Mouse (Mus musculus): ENCODE measurements around the gene Sarnp. TPM values are rescaled to one million over a fixed set of nuclear protein-coding genes. Genes with fewer than 3 reads are reported as not detected.

The Sarnp gene
- polyA plus RNA-seq, 1 experiment = 62.2 TPM

DNA sequence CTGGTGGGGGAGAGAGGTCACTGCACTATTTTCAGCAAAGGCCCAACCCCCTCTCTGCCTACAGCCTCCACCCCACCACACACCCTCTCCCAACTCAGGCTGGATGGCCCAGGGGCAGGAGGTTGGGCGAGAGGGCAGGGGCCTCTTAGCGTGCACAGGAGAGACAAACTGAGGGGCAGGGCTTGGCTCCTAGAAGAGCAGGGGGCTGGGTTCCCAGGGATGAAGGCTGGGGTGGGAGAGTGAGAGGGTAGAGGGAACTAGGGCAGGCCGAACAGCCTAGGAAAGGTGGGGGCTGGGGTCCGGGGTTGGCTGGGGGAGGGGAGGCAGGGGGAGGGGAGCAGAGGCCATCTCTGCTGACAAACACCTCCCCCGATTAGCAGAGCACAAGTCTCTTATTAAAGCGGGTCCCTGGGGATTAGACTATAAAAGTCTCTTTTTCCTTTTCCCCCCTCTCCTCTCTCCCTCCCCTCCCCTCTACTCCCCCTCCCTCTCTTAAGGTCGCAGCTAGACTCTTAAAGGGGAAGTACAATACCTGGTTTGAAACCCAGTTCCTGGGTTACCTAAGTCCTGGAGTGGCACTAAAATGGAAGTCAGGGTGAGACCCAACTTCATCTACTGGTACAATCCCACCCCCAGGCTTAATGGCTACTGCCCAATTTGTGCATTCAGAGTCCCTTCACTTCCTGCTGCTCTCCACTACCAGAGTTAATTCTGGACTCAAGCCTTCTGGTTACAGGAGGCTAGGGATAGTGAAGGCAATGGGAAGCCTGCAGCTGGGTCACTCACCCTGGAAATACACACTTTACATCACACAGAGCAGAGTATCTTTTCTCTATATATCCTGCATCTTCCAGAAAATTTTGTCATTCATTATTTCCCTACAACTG lies 72.1 kb downstream of the Sarnp start:
- TF ChIP-seq CTCF (IDR thresholded peaks at IDR 0.05; ENCODE audit: low read depth, low read length) (no peak), POLR2A (IDR thresholded peaks at IDR 0.05; ENCODE audit: borderline replicate concordance, low read depth, low read length) (no peak)
- H3K4me1 ChIP-seq (ENCODE audit: control insufficient read depth, insufficient read depth, low read length) = peaks cover 6% of the 10 kb centered on the region
- H3K4me3 ChIP-seq (ENCODE audit: insufficient read depth, low read length) = no peak overlapping the region
- H3K27ac ChIP-seq (ENCODE audit: insufficient read depth, low read depth, low read length) = no peak overlapping the region

DNA sequence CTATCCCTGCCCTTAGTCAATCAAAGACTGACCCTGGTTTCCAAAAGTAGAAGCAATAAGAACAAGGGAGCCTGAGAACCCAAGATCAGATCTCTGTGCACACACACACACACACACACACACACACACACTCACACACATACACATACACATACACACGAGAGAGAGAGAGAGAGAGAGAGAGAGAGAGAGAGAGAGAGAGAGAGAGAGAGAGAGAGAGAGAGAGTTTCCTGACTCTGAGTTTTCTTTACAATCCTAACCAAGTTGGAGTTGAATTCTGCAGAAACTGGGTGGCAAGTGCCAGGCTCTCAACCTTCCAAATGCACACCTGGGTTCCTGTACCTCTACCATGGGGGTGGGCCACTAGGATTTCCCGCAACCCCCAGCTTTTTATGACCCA lies 72.7 kb downstream of the Sarnp start:
- peaks cover 6% of the 10 kb centered on the region for H3K4me1 ChIP-seq (ENCODE audit: control insufficient read depth, insufficient read depth, low read length)
- no peak overlapping the region for H3K27ac ChIP-seq (ENCODE audit: insufficient read depth, low read depth, low read length)
- no peak overlapping the region for H3K4me3 ChIP-seq (ENCODE audit: insufficient read depth, low read length)
- no peak for TF ChIP-seq POLR2A (IDR thresholded peaks at IDR 0.05; ENCODE audit: borderline replicate concordance, low read depth, low read length)
- TF ChIP-seq CTCF (IDR thresholded peaks at IDR 0.05; ENCODE audit: low read depth, low read length) = no peak

DNA sequence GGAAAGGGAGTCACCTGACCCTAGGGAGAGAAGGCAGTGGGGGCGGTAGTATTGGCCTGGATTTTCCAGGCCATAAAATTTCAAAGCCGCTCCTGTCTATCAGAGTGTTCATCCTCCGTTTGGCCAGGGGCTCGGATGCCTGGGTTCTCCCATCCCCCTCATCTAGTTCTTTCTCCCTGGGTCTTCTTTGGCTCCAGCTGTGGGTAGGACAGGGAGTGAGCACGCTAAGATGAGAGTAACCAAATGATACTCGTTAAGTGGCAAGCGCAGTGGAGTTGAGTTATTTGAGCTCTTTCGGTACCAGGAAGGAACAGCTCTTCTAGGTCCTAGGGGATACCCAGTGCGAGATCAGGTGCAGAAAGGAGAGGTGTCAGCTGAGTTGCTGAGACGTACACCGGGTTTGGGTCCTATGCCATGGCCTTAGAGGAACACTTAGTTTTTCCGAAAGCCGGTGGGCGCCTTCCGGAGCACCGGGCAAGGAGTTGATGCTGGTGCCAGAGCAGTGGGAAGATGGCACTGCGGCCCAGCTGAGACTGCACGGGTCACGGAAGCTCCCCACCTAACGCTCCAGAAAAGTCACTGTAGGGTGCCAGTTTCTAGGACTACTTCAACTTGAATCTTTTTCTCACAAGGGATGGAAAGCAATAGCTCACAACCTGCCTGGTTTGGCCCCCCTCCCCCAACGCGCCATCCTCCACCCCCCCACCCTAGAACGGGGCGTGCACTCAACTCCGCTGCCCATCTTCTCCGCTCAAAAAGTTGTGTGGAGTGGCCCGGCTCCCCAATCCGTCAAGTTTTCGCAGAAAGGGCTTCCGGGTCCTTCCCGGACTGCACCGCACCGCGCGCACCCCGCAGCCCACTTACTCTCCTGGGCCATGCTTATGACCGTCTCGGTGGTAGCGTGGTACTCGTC lies 73.5 kb downstream of the Sarnp start:
- H3K27ac ChIP-seq (ENCODE audit: insufficient read depth, low read depth, low read length) = no peak overlapping the region
- peaks cover 6% of the 10 kb centered on the region for H3K4me1 ChIP-seq (ENCODE audit: control insufficient read depth, insufficient read depth, low read length)
- TF ChIP-seq POLR2A (IDR thresholded peaks at IDR 0.05; ENCODE audit: borderline replicate concordance, low read depth, low read length) = no peak
- TF ChIP-seq CTCF (IDR thresholded peaks at IDR 0.05; ENCODE audit: low read depth, low read length) = no peak
- H3K4me3 ChIP-seq (ENCODE audit: insufficient read depth, low read length) = peak overlapping the region; percentile 65

DNA sequence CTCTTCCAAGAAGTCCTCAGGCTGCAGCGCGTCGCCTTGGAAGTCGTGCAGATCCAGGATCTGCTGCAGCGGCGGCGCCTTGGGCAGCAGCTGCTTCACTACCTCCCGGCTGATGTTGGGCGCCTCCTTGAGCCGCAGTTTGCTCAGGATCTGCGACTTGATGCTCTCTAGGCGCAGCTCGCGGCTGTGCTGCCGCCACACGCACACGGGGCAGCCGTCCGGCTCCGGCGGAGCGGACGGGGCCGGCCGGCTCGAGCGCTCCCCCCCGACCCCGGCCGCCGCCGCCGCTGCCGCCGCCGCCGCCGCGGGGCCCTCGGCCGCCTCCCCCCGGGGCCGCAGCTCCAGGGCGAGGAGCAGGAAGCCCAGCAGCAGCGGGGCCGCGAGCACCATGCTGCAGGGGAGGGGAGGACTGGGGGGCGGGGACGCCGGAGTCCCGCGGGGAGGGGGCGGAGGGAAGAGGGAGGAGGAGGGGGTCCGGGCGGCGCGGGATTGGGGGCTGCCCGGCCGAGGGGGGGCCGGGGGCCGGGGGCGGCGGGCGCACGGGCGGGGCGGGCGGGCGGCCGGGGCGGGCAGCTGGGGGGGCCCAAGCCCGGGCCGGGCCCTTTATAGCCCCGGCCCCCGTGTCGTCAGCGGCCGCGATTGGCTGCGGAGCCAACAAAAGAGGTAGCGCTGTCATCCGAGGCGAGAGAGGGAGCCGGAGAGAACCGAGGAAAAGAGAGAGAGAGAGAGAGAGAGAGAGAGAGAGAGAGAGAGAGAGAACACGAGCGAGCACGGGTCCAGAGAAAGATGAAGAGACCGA lies 74.4 kb downstream of the Sarnp start, which contains the start of gene Gdf11:
Gene Gdf11 (minus strand): TSS at position 423 of the 799 bp plus-strand sequence.
- TF ChIP-seq CTCF (IDR thresholded peaks at IDR 0.05; ENCODE audit: low read depth, low read length) (no peak), POLR2A (IDR thresholded peaks at IDR 0.05; ENCODE audit: borderline replicate concordance, low read depth, low read length) (no peak)
- H3K27ac ChIP-seq (ENCODE audit: insufficient read depth, low read depth, low read length) = no peak within 1 kb of the TSS
- H3K4me1 ChIP-seq (ENCODE audit: control insufficient read depth, insufficient read depth, low read length) = peaks cover 9% of the 10 kb centered on the region
- peak within 1 kb of the TSS; percentile 65 for H3K4me3 ChIP-seq (ENCODE audit: insufficient read depth, low read length)

DNA sequence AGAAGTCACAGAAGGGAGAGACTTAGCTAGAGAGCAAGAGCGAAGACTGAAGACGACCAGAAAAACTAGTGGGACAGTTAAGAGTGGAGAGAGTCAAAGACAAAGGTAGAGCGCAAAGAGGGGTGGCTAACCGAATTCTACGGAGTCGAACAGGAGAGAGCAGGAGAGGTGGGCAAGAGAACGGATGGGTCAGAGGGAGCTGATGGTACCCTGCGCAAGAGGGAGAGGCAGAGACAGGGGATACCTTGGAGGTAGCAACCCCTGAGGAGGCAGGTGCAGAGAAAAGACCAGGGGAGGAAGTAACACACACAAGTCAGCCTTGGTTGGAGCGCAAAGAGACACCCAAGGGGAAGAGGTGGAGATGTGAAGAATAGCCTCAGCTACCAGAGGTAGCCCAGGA lies 75.1 kb downstream of the Sarnp start:
- peaks cover 9% of the 10 kb centered on the region for H3K4me1 ChIP-seq (ENCODE audit: control insufficient read depth, insufficient read depth, low read length)
- H3K4me3 ChIP-seq (ENCODE audit: insufficient read depth, low read length) = peak overlapping the region; percentile 45
- TF ChIP-seq CTCF (IDR thresholded peaks at IDR 0.05; ENCODE audit: low read depth, low read length) (no peak), POLR2A (IDR thresholded peaks at IDR 0.05; ENCODE audit: borderline replicate concordance, low read depth, low read length) (no peak)

DNA sequence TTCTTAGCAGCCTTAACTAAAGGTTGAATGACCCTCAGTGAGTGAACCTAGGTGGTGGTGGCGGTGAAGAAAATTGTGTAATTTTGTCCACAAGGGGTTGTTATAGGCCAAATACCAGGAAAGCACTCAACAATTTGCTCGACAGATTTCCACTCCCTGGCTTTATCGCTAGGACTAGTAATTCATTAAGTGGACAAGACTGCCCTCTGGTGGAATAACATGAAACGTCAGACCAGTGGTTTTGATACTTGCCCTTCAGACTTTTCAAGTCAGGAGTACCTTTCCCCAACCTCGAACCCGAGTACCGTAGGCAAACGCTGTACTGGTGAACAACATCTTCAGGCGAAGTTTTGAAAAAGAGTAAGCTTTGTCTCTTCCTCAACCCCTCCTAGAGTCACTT lies 78.3 kb downstream of the Sarnp start:
- peaks cover 16% of the 10 kb centered on the region for H3K4me1 ChIP-seq (ENCODE audit: control insufficient read depth, insufficient read depth, low read length)
- no peak overlapping the region for H3K27ac ChIP-seq (ENCODE audit: insufficient read depth, low read depth, low read length)
- TF ChIP-seq POLR2A (IDR thresholded peaks at IDR 0.05; ENCODE audit: borderline replicate concordance, low read depth, low read length) (no peak), CTCF (IDR thresholded peaks at IDR 0.05; ENCODE audit: low read depth, low read length) (no peak)
- no peak overlapping the region for H3K4me3 ChIP-seq (ENCODE audit: insufficient read depth, low read length)

More for the DNA sequence above, 75.1 kb downstream of the Sarnp start:
- no peak overlapping the region for H3K27ac ChIP-seq (ENCODE audit: insufficient read depth, low read depth, low read length)

DNA sequence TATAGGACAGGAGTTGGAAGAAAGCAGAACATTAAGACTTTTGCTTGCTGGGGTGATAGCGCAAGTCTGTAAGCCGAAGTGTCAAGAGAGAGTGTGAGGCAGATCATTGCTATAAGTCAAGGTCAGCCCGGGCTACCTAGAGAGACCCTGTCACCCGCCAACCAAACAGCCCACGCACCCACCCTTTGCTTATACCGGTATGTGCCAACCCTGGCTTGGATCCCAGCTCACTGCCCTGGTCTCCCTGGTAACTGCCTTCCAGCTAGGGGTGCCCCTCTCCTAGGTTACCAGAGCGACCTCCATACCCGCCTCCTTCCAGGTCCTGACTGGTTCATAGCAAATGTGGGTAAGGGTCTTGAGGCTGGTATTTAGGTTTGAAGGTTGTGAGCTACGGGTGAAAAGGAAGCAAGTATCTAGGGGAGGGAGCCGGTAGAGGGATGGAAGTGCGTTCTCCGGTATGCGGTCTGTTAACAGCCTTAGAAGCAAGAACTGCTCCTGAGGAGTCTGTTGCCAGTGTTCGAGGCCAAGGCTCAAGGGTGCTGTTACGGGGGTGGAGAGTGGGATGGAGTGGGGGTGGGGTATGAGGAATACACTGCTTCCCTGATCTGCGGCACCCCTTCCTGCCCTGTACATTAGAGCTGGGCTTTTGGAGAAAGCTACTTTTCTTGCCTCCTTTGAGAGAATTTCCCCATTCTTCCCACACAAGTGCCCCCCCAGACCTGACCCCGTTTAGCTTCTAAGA lies 79.0 kb downstream of the Sarnp start:
- Histone ChIP-seq H3K4me1 (ENCODE audit: control insufficient read depth, insufficient read depth, low read length) (peaks cover 20% of the 10 kb centered on the region), H3K4me3 (ENCODE audit: insufficient read depth, low read length) (no peak overlapping the region)
- TF ChIP-seq CTCF (IDR thresholded peaks at IDR 0.05; ENCODE audit: low read depth, low read length) (no peak), POLR2A (IDR thresholded peaks at IDR 0.05; ENCODE audit: borderline replicate concordance, low read depth, low read length) (no peak)

DNA sequence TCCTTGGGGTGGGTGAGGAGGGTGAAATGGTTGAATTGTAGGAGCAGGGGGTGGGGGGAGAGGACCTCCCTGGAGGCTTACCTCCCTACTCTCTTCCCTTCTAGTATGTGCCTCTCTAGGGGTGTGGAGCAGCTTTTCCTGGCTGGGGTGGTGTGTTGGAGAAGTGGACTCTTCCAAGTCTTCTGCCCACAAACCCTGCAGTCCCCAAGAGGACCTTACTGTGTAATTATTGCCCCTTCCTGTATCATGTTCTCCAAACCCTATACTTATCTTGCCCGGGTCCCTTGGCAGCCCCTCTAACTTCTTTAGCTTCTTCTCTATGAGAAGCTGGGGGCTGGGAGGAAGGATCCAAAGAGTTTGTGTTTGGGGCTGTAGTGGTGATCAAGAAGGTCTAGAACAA lies 79.7 kb downstream of the Sarnp start:
- H3K4me3 ChIP-seq (ENCODE audit: insufficient read depth, low read length) = no peak overlapping the region
- H3K4me1 ChIP-seq (ENCODE audit: control insufficient read depth, insufficient read depth, low read length) = peaks cover 25% of the 10 kb centered on the region
- TF ChIP-seq POLR2A (IDR thresholded peaks at IDR 0.05; ENCODE audit: borderline replicate concordance, low read depth, low read length) (no peak), CTCF (IDR thresholded peaks at IDR 0.05; ENCODE audit: low read depth, low read length) (no peak)
- H3K27ac ChIP-seq (ENCODE audit: insufficient read depth, low read depth, low read length) = no peak overlapping the region

More for the DNA sequence above, 79.0 kb downstream of the Sarnp start:
- H3K27ac ChIP-seq (ENCODE audit: insufficient read depth, low read depth, low read length) = no peak overlapping the region

Measured in bone marrow macrophage, adult 2 months (primary cell).